Mouse (Mus musculus) E14TG2a.4 (cell line): ENCODE results near the gene Pcsk6.

Experiments
- H3K27me3 ChIP-seq: 2 replicates; pipeline ENCODE4 v1.6.1; 2014; ENCODE audit warnings: low read length, control low read depth; ENCODE audit not compliant: insufficient read depth
- H3K36me3 ChIP-seq: 2 replicates; pipeline ENCODE4 v1.6.1; 2014; ENCODE audit warnings: low read length, control low read depth; ENCODE audit not compliant: insufficient read depth
- H3K4me1 ChIP-seq: replicated peaks from 2 replicates; pipeline ENCODE4 v1.6.1; 2014; ENCODE audit warnings: low read depth, low read length, control low read depth
- H3K4me3 ChIP-seq: replicated peaks from 2 replicates; pipeline ENCODE4 v1.5.1; 2014; ENCODE audit warnings: mild to moderate bottlenecking, low read length
- H3K9me3 ChIP-seq: 2 replicates; pipeline ENCODE4 v1.6.1; 2014; ENCODE audit warnings: low read length, control low read depth
- CTCF ChIP-seq: conservative IDR thresholded peaks from 2 replicates; pipeline ENCODE4 v1.5.1; 2014; ENCODE audit warnings: low read length
- NANOG ChIP-seq: IDR thresholded peaks from 2 replicates; pipeline ENCODE4 v1.6.1; 2014; ENCODE audit warnings: borderline replicate concordance, low read length, mixed read lengths
- POU5F1 ChIP-seq: IDR thresholded peaks from 2 replicates; pipeline ENCODE4 v1.6.1; 2014; ENCODE audit warnings: low read length, borderline replicate concordance

The Pcsk6 gene

DNA sequence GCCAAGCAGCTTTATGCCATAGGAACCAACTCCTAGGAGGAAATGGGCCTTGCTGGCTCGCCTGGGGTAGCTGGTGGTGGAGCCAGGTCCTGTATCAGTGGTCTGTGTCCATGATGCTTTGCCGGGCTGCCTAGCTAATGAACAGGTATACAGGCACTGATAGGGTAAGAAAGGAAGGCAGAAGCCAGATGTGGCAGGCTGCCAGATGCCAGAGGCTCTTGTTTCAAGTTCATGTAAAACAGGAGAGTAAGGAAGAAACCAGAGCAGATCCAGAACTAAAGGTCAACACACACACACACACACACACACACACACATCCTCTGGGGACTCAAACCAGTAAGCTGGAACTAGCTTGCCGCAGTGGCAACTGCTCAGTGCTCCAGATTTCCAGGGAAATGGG, 176.7 kb downstream of the Pcsk6 start:
- no peak for TF ChIP-seq NANOG
- peaks cover 25% of the 10 kb centered on the region for H3K9me3 ChIP-seq
- H3K36me3 ChIP-seq: peaks cover 48% of the 10 kb centered on the region
- no peaks in the 10 kb centered on the region for H3K27me3 ChIP-seq
- no peak overlapping the region for H3K4me3 ChIP-seq
- no peaks in the 10 kb centered on the region for H3K4me1 ChIP-seq

DNA sequence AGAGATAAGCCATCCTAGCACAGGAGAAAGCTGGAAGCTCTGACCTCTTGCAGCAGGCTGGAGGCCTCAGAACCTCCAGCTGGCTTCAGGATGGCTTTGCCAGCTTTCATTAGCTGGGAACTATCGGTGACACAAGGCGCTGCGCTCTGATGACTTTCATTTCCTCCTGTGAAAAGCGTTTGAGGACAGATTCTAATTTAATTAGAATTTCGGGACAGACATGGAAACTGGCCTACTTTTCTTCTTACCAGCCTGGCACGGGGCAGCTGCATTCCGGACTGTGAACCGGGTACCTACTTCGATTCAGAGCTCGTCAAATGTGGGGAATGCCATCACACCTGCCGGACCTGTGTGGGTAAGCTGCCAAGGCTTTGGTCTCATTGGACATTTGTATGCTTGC, 177.2 kb downstream of the Pcsk6 start:
- no peaks in the 10 kb centered on the region for H3K27me3 ChIP-seq
- no peaks in the 10 kb centered on the region for H3K4me1 ChIP-seq
- H3K9me3 ChIP-seq: peaks cover 25% of the 10 kb centered on the region
- H3K4me3 ChIP-seq: no peak overlapping the region
- TF ChIP-seq CTCF: no peak
- no peak for TF ChIP-seq POU5F1
- no peak for TF ChIP-seq NANOG
- H3K36me3 ChIP-seq: peaks cover 50% of the 10 kb centered on the region

- TF ChIP-seq CTCF (no peak), NANOG (no peak), POU5F1 (no peak)
- Histone ChIP-seq H3K36me3 (peaks cover 52% of the 10 kb centered on the region), H3K4me3 (no peak overlapping the region), H3K27me3 (no peaks in the 10 kb centered on the region), H3K9me3 (peaks cover 25% of the 10 kb centered on the region), H3K4me1 (no peaks in the 10 kb centered on the region)
These were observed 178.7 kb downstream of the Pcsk6 start for GRCm38 (mm10) chr7:66040026-66040814.

GRCm38 (mm10) chr7:66043552-66044459, 182.3 kb downstream of the Pcsk6 start, which contains the start of gene Gm45213:
TSS of gene Gm45213 (plus strand) at chr7:66043602.
- Histone ChIP-seq H3K4me3 (no peak within 1 kb of the TSS), H3K9me3 (peaks cover 25% of the 10 kb centered on the region), H3K36me3 (peaks cover 60% of the 10 kb centered on the region), H3K27me3 (no peaks in the 10 kb centered on the region), H3K4me1 (no peaks in the 10 kb centered on the region)
- no peak for TF ChIP-seq CTCF
- no peak for TF ChIP-seq POU5F1

DNA sequence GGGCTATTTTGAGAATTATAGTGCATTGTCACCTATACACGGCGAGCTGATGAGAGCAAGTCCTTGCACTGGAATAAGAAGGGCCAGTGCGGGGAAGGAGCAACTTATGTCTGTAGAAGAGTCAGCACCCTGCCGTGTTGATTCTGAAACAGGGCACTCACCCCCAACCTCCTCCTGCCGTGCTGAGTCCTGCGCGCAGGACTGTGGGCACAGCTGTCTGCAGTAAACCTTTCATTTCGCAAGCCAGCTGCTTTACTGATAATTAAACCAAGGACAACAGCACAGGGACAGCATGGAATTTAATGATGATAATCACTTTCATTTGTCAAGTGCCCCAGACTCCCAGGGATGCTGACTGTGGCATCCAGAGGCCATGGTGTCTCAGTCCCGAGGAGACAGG, 183.1 kb downstream of the Pcsk6 start:
- H3K36me3 ChIP-seq: peaks cover 68% of the 10 kb centered on the region
- peaks cover 25% of the 10 kb centered on the region for H3K9me3 ChIP-seq
- TF ChIP-seq POU5F1 (no peak), CTCF (no peak), NANOG (no peak)
- H3K4me1 ChIP-seq: no peaks in the 10 kb centered on the region
- H3K4me3 ChIP-seq: no peak overlapping the region
- no peaks in the 10 kb centered on the region for H3K27me3 ChIP-seq

DNA sequence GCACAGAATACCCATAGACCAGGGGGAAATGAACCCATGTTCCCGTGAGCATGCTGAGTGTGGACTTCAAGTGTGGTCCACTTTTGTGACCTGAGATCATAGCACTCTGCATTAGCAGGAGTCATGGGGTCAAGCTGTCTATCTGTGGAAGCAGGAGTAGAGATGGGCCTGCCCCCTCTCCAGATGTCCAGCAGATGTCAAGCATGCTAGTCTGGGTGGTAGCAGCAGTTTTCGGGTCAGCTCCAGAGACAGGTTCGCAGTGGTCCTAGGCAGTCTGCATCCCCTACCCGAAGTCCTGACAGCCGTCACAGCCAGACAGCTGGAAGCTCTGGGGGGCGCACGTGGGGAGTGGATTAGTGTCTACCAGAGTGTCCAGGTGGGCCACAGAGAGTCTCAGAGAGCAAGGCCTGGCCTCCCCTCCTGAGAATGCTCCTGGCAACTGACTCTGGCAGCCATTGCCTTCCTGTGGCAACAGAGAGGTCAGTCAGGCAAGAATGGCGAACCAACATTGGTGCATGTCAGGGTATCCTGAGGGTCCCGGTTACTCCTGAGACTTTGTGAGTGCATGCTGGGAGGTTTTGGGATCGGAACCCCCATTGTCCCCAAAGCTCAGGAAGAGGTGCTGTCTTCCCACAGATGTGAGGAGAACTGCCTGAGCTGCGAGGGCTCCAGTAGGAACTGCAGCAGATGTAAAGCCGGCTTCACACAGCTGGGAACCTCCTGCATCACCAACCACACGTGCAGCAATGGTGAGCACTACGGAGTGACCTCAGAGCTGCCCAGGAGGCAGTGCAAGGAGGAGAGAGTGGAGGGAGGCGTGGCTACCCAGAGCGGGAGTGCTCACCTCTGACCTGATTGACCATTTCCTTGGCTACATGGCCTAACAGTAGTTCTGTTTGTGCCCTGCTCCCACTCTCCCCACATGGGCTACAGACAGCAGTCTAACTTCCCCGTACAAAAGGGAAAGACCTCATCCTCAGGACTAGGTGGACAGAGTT, 185.7 kb downstream of the Pcsk6 start:
- TF ChIP-seq NANOG: no peak
- no peak for TF ChIP-seq POU5F1
- no peak for TF ChIP-seq CTCF
- Histone ChIP-seq H3K4me1 (no peaks in the 10 kb centered on the region), H3K27me3 (no peaks in the 10 kb centered on the region), H3K9me3 (0 out of 2 replicates have a peak, but pooled peaks cover under 1% of the 10 kb centered on the region), H3K4me3 (no peak overlapping the region), H3K36me3 (peaks cover 51% of the 10 kb centered on the region)

GRCm38 (mm10) chr7:66047975-66048374, 186.4 kb downstream of the Pcsk6 start:
- no peaks in the 10 kb centered on the region for H3K4me1 ChIP-seq
- no peaks in the 10 kb centered on the region for H3K27me3 ChIP-seq

More at GRCm38 (mm10) chr7:66047975-66048374, 186.4 kb downstream of the Pcsk6 start:
- H3K4me3 ChIP-seq: no peak overlapping the region
- H3K9me3 ChIP-seq: no peaks in the 10 kb centered on the region
- H3K36me3 ChIP-seq: peaks cover 51% of the 10 kb centered on the region
- TF ChIP-seq POU5F1: no peak
- no peak for TF ChIP-seq NANOG
- no peak for TF ChIP-seq CTCF
